Mouse (Mus musculus) fat pad, adult 2 months (tissue): ENCODE results near the gene Pdxk.
"Not testable (repeated sequence)": the region's sequence is repeated elsewhere in the genome, so short reads cannot be mapped to it uniquely, and the experiment has no call there.

Experiments
- DNase-seq: peaks from one replicate; pipeline ENCODE4 v3.0.0-alpha.2; 2011; ENCODE audit warnings: low read depth, low spot score; ENCODE audit errors: extremely low read depth

Gene Pdxk

GRCm38 (mm10) chr10:78464792-78465207, at the start of gene Pdxk:
Gene Pdxk, minus strand, starts transcription at chr10:78464975.
- no peak for DNase-seq

GRCm38 (mm10) chr10:78502986-78503733, 38.4 kb upstream of the Pdxk start:
- DNase-seq, result no peak

DNA sequence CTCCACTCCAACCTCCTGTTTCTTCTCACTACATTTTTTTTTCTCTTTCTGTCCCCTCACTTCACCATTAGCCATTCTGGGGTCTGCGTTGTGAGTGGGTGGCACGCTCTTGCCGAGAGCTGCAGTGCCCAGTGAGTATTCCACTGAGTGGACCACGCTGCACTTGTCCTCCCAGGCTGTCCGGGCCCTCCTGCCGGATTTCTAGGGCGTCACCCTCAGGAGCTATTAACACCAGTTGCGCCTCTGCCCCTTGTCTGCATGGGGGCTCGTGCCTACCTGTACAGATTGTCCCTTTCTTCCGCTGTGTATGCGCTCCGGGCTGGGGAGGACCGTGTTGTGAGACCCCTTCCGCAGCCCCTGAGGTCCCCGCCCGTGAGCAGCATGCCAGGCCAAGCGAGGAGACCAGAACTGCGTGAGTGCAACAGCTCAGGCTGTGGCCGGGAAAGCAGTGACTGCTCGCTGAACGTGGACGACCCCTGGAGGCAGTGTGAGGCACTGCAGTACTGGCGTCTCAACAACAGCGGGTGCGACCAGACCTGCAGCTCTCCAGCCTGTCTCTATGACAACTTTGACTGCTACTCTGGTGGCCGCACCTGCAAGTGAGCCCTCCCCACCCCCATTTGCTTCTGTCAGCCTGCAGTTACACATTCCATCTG, 22.8 kb upstream of the Pdxk start:
- DNase-seq, result no peak

GRCm38 (mm10) chr10:78486871-78487270, 22.1 kb upstream of the Pdxk start:
- no peak for DNase-seq

GRCm38 (mm10) chr10:78485369-78485768, 20.6 kb upstream of the Pdxk start:
- not testable (repeated sequence) for DNase-seq

- no peak for DNase-seq
These were observed 17.2 kb upstream of the Pdxk start for GRCm38 (mm10) chr10:78481928-78482499.

DNA sequence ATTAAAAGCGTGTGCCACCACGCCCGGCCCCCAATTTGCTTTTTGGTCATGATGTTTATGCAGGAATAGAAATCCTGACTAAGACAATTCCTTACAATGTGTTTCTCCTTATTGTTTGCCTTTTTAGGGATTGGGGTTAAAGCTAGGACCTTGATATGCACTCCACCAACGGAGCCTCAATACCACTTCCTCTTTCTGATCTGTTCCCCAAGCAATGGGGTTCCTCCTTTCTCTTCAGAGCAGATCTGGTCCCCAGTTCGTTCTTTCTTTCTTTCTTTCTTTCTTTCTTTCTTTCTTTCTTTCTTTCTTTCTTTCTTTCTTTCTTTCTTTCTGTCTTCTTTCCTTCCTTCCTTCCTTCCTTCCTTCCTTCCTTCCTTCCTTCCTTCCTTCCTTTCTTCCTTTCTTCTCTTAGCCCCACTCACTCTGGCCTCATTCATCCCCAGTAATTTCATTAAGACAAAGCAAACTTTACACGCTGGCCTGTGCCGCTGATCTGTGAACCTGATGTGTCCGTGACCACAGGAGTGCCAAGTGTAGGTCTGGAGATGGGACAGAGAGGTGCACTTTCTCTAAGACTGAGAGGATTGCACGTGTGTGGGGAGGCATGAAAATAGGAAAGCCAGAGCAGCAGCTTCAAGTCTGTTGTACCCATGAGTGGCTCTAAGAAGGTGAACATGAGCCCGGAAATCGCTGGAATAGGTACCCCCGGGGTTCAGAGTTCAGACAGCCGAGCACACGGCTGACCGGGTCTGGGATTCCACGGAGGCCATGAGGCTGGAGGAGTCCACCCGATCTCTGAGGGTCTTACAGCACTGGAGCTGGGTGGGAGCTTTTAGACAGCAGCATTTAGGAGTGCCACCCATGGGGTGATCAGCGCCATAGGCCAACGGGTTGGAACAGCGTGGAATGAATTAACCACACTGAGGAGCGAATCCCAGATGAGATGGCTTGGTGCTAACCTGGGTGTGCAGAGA, 16.5 kb upstream of the Pdxk start:
- DNase-seq, result no peak

DNA sequence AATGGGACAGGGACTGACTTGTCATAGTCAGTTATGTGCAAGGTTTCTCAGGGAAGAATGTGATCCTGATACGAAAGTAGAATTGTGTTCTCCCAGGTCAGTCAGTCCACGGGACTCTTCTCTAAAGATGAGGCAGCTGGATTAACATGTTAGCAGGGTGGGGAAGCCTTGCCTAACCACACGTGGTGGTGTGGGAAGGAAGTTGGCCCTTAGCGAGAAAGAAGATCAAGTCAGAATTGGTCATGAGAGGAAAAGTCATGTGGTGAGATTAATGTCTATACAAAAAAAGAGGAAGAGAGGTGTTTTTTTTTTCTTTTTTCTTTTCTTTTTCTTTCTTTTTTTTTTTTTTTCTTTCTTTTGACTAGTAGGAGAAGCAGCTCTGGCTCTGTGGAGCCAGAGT, 12.0 kb upstream of the Pdxk start:
- no peak for DNase-seq

GRCm38 (mm10) chr10:78474759-78475158, 10.0 kb upstream of the Pdxk start:
- DNase-seq, result no peak

DNA sequence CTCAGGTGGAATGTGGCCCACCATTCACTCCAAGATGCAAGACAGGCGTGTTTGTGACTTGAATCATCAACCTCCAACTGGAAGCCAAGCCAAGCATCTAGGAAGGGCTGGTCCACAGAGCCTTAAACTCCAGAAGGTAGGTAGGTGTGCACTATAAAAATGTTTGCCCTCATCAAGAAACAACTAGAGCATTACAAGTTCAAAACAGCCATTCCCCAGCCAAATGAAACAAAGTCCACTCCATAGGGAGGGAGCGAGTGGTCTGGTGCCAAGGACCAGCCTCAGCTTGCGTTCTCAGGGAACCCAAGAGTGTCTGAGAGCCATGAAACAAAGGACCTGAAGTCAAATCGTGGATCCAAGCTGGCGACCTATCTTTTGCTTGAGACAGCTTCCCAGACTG, 8.7 kb upstream of the Pdxk start:
- no peak for DNase-seq

GRCm38 (mm10) chr10:78472046-78472445, 7.3 kb upstream of the Pdxk start:
- DNase-seq, result no peak

- DNase-seq, result no peak
These were observed 6.0 kb upstream of the Pdxk start for GRCm38 (mm10) chr10:78470582-78471313.

DNA sequence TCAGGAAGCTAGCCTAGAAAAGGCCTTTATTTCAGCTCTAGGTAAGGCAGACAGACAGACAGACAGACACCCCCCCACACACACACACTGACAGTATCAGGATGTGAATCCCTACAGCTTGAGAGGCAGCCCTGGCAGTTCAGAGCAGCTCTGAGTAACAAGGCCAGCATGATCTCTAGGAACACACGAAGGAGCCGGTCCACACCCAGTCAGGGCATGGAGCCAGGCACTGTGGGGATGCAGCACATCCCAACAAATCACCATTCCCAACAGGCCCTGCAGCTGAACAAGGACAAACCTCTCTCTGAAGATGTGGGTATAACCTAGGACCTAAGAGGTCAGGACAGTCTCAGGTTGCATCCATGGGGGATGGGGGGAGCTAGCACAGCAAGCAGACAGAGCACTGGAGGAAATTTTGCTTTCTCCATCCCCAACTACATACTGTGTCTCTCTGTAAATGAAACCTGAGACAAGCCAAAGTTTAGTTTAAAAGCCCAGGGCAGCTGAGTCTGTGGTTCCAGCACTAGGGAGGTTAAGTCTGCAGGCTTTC, 3.1 kb upstream of the Pdxk start:
- no peak for DNase-seq

DNA sequence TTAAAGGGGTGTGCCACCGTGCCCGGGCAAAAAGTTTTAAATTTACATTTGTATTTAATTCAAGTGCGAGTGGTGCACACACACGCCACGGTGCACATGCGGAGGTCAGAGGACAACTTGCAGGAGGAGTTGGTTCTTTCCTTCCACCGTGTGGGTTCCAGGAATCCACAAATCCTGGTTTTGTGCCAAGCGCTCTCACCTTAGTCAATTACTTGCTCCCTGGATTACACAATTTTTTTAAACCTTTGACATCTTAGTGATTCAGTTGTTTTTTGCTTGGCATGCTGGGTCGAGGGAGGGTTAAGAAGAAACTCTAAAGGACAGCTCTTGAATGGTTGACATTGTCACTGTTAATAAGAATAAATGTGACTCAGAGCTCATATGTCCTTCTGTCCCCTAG, 1.9 kb upstream of the Pdxk start:
- no peak for DNase-seq

GRCm38 (mm10) chr10:78465472-78465871, 697 bp upstream of the Pdxk start:
- no peak for DNase-seq

- DNase-seq, result no peak
These were observed 479 bp downstream of the Pdxk start for GRCm38 (mm10) chr10:78464201-78464791.

- no peak for DNase-seq
These were observed 1.0 kb downstream of the Pdxk start for GRCm38 (mm10) chr10:78463769-78464167.

DNA sequence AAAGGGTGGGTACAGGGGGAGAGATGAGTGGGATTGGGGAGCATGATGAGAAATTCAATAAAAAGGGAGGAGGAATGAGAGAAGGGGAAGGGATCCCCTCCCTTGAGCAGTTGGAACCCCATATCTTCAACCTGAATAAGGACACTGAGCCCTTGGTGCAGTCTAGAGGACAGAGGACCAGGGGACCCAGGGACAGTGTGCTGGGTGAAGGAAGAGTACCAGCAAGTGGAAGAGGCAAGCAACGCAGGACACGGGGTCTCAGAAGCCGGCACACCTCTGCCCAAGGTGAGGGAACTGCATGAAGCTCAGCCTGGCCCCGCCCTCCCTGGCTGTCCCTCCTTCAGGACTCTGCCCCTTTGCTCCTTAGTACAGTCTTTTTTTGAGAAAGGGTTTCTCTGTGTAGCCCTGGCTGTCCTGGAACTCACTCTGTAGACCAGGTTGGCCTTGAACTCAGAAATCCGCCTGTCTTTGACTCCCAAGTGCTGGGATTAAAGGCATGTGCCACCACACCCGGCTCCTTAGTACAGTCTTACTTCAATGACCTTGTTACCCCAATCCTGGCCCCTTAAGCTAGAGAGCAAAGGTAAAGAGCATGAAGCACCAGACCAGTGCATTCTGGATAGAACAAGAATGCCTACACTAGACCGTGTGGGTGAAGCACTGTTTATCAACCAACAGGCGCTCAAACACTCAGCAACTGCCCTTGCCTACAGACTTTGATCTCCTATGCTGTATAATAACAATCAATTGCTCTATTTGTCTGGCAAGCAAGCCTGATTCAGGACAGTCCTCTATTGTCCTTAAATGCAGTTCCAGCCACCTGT, 1.6 kb downstream of the Pdxk start:
- DNase-seq, result no peak

- DNase-seq, result no peak
These were observed 3.0 kb downstream of the Pdxk start for GRCm38 (mm10) chr10:78461767-78462166.
